Mouse (Mus musculus) testis, adult 2 months (tissue): ENCODE results near the gene Csk.

Experiments
- CTCF ChIP-seq: fragments of 200-500 bp; IDR thresholded peaks from 2 replicates; pipeline ENCODE4 v1.5.1; 2012; ENCODE audit warnings: low read depth, mild to moderate bottlenecking, inconsistent platforms, low read length, moderate library complexity; ENCODE audit not compliant: control insufficient read depth, insufficient read depth, insufficient replicate concordance
- POLR2A ChIP-seq: fragments of 200-500 bp; IDR thresholded peaks from 2 replicates; pipeline ENCODE4 v1.6.1; 2012; ENCODE audit warnings: low read depth, mild to moderate bottlenecking, inconsistent platforms, low read length, moderate library complexity; ENCODE audit not compliant: control insufficient read depth

- no peak for TF ChIP-seq CTCF
- TF ChIP-seq POLR2A, result no peak
These were observed 68.4 kb downstream of the Csk start for GRCm38 (mm10) chr9:57584991-57585390.
